Mouse (Mus musculus) regulatory T cell (primary cell): ENCODE measurements around the gene Cpn2.

Source experiments
- in situ Hi-C: fragments of 300-600 bp; cut with MboI, MseI; formaldehyde crosslinking; loops from one replicate; pipeline ENCODE4 v1.15.1; 2025; ENCODE audit warnings: high pct_unique_total_duplicates

Cpn2 gene

DNA sequence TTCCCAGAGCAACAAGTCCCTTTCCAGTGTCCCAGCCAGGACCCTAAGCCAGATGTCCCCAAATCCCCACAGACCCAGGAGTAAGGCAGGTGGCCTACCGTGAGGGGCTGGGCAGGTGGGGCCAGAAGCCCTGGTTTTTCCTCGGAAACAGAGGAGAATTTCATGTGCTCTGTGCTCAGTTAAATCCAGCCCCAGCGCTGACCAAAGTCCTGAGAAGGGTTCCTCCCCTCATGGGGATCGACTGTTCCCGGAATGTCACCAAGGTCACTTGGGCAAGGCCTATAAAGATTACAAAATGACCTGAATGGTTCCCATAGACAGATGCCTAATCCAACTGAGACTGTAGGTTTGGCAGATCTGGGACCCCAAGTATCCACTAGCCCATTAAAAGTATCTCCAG is at the start of gene Cpn2:
Cpn2 (minus strand) TSS at position 141 of the 400 bp plus-strand sequence.
- in situ Hi-C loops, result loop anchor here (25.0 kb wide), 1 partner anchor 1430 kb away; no protein-coding TSS in a partner anchor

DNA sequence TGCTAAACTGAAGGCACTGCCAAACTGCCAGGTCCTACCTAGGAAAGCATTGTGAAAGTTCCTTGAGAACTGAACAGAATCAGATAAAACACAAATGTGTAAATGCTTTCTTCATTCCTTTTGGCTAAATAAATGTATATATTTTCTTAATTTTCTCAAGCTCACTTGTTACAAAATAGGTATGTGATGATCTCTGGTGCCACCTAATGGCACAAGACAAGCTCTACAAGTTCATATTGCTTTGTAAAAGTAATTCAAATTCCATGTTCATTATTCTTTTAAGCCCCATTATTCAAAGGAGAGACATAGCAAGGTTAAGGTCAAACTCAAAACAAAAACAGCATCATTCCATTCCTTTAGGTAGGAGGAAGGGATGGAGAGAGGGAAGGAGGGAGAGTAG is 46.9 kb upstream of the Cpn2 start:
- in situ Hi-C loops, result no loop called here

DNA sequence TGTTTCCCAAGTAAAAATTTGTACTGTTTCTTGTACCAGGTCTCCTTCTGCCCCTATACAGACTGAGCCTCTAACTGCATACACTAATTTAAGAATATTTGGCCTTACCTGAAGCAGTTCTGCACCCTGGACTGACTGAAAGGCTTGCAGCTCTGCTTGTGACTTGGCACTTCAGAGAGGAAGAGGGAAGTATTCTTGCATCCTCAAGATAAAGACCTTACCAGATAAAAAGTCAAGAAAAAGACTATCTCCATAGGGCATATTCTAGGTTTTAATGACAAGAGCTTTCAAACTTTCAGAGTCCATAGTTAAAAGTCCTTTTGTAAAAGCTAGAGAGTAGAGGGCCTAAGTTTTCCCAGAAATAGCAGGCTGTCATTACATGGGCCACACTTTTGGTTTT is 43.3 kb upstream of the Cpn2 start, which contains the start of gene Gp5:
Gp5 (minus strand) TSS at position 133 of the 400 bp plus-strand sequence.
- in situ Hi-C loops, result no loop called here

DNA sequence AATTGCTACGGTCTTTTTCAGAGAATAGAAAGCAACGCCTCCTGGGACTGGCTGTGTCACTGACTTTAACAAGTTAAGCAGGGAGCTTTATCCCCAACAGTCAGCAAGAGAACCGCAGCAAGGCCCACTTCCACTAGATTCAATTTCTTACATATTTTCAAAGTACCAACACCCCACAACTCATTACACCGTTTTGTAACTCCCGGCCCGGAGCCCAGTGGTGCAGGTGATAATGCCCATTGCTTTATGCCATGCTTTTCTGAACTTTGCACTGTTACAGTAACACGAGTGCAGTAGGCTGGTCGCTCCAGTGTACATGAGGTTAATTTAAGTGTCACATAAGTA is 42.8 kb upstream of the Cpn2 start:
- in situ Hi-C loops, result no loop called here

DNA sequence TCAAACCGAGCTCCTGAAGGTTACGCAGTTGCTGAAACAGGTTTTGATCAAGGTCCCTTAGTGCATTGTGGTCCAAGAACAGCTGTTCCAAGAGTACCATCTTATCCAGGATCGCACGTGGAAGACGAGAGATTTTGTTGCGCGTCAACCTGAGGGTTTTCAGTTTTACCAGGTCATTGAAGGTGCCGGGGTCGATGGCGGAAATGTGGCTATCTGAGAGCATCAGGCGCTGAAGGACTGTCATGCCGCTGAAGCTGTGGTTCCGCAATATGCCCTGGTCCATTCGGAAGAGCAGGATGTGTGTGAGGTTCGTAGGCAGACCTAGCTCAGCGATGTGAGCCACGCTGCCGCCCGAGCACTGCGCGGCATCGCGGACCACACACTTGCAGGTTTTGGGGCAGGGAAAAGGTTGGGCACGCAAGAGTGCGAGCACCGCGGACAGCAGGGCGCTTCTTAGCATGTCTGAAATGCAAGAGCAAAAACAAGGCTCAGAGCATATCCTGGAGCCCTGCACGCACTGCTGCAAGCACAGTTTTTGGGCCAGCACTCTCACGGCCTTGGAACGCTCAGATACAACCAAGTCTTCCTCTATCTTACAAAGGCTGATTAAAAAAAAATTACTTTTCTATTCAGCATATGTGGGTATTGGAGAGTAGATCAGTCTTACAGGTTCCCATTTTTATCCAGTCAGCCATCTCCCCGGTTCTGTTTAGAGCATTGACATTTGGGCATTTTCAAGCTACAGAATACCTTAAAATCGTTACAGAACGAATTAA is 42.3 kb upstream of the Cpn2 start:
- in situ Hi-C loops, result no loop called here

DNA sequence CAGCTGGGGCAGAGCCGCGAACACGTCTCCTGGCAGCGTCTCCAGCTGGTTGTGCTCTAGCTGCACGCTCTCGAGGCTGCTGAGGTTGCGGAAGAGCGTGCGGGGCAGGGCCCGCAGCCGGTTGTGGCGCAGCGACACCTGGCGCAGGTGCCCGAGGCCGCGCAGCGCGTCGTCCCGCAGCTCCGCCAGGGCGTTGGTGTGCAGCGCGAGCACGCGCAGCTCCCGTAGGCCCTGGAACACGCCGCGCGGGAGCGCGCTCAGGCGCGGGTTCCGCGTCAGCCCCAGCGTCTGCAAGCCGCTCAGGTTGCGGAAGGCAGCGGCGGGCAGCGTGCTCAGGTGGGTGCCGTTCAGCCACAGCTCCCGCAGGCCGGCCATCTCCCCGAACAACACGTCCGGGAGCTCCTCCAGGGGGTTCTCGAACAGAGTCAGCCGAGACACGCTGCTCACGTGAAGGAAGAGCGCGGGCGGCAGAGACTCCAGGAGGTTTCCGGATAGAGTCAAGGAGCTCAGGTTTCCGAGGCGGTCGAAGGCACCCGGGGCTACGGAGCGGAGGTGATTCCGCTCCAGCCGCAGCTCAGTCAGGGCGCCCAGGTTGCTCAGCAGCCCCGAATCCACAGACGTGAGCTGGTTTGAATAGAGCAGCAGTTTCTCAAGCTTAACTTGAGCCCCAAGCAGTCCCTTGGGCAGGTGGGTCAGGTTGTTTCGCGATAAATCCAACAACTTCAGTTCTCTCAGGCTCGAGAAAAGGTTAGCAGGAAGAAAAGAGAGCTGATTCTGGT is 41.5 kb upstream of the Cpn2 start:
- in situ Hi-C loops, result no loop called here

DNA sequence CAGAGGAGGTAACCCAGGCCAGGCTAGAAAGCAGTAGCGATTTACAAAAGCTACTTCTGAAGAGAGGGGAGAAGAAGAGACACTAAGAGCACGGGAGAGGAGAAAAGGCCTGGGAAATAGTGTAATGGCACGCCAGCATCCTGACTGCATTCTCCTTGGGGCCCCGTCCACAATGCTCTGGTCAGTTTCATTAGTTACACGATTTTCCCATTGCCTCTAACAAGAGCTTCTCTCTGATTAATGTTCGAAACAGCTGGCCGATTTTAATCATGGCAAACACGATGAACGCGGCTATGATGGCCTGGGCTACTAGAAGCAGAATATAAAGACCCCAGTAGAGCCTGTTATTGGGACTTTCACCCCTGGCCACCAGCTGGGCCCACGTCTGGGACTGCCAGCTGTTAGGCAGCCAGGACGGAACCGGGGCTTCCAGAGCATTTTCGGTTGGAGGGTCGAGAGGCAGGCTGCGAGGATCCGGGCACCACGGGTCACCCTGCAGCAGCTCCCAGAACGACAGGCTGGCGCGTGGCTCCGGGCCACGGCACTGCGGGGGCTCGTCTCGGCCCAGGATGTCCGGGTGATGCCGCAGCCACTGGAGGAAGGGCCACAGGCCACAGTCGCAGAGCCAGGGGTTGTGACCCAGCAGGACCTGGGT is 40.8 kb upstream of the Cpn2 start:
- in situ Hi-C loops, result no loop called here

DNA sequence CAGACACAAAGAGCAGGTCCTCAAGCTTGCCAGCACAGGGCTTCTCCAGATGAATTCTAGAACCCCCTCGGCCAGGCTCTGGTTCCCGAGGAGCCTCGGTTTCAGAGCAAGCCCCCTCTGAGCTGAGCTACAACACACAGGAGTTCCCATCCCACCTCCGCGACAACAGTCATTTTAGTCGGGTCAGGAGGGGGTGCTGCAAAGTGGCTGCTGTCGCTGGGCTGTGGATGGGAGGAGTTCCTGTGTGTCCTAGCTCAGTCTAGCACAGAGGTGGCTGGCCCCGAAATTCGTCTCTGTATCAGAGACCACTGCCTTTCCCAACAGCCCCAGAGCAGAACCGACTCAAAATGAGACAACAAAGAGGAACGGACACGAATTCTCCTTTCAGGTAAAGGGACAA is 40.0 kb upstream of the Cpn2 start:
- in situ Hi-C loops, result no loop called here

DNA sequence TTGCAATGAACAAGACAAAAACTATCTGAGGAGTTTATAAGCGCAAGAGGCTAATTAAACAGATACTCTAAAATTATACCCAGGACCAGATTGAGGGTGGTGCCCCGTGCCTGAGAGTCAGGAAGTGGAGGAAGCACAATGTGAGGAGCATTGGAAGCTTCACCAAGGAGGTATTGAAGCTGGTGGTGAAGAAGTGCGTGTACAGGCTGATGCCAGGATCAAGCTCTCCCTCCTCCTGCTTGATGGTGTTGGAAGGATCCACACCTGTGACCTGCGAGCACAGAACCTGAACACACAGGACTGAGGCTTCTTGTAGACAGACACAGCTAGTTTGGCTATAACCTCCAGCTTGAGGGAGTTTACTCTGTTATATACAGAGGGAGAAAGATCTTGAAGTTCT is 38.8 kb upstream of the Cpn2 start:
- in situ Hi-C loops, result no loop called here

DNA sequence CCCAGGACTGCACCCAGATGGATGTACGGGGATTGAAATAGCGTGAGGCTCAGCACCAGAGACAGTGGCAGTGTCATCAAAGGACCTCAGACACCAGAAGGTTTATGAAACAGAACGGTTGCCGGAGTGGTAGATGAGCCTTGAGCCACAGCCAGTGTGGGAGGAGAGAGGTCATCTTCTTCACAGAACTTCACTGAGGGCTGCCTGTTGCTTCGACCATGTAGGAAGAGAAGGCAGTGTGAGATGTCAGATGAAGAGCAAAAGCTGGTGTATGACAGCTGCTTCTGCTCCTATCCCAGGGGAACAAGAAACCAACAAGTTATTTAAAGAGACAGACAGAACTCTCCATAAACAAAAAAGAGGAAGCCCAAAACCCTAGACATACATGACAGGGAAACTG is 36.9 kb upstream of the Cpn2 start:
- in situ Hi-C loops, result no loop called here

DNA sequence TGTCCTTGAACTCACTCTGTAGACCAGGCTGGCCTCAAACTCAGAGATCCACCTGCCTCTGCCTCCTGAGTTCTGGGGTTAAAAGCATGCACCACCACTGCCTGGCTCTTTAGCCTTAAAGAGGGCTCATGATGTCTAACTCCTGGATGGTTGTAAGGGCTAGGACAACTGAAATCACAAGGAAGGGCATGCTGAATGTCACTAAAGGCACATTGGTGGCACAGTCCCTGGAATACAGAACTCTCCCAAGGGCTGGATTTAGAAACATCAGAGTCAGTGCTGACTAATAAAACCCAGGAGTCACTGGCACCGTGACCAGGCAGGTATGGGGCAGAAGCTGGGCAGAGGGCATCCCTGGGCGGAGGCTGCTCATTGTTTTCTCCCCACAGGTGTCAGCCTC is 36.1 kb upstream of the Cpn2 start:
- in situ Hi-C loops, result no loop called here

DNA sequence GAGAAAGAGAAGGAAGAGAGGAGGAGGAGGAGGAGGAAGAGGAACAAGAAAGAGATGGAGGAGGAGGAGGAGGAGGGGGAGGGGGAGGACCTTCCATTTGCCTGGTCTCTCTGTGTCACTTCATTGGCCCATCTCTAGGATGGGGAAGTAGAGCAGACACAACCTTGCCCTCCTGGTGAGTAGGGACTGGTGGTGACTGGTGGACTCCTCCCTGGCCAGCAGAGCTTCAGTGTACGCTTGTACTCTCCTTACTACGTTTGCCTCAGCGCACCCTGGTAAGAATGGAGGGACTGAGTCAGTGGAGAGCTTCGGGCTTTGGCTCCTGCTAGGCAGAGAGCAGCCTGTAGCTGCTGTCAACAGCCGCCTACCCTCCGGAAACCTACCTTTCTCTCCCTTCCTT is 35.4 kb upstream of the Cpn2 start:
- in situ Hi-C loops, result no loop called here

DNA sequence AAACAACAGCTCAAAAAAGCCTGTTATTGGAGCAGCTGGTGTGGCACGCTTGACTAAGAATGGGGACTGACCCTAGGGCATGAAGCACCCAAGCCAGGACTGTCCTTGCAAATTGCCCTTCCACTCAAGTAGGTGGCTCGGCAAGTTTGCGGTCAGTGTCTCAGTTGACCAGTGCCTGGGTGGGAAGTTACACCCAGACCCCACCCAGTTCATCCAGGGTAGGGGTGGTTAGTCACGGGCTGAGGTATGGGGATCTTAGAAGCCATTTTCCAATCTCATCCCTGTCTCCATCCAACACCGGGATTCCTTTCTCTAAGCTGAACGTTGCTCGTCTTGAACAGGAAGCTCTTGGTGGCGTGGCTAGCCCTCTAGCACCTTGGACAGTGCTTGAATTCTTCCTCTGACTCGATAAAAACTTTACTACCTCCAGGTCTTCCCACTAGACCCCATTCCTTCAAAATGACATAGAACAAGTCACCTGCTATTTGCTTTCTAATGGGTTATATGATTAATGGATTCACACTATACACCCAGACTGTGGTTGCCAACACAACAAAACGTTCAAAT is 32.5 kb upstream of the Cpn2 start:
- in situ Hi-C loops, result no loop called here

DNA sequence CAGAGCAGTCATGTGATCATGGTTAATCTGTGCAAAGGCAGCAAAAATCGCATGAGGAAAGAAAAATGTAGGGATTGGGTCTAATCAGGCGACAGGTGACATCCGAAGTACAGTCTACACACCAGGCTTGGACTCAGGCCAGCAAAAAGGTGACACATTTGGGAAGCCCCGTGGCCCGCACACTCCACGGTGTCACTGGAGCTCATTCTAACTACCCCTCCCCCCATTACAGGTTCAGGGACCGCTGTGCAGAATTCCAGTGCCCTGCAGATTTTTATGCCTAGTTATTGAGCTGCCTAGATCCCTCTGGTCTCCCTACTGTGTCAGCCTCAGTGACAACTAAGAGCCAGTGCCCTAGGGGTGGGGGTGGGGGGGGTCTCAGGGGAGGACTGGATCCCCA is 30.2 kb upstream of the Cpn2 start:
- in situ Hi-C loops, result no loop called here

DNA sequence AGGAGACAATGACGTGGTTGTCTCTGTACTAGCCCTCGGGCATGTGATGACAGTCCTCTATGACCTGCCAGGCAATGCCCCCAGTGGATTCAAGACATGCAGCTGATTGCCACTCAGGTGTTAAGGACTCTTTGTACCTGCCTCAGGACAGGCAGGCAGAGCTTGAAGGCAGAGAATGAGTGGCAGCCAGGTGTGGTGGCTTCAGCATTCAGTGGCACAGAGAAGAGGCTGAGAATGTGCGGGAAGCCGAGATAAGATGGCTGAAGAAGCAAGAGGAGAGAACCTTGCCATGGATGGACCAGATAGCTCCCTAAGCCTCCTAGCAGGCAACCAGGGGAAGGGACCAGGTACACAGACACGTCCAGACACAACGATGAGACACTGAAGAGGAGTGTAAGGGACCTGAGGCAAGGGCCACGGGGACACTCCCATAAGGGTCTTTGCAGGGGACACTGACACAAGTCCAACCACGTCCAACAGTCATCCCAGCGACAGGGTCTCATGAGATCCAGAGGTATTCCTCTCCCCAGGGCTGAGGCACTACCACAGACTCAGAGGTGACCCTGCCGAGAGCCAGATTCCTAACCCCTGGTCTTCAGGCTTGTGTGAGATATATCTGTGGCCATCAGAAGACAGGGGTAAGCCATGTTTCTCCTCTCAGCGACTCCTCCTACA is 29.4 kb upstream of the Cpn2 start:
- in situ Hi-C loops, result no loop called here

DNA sequence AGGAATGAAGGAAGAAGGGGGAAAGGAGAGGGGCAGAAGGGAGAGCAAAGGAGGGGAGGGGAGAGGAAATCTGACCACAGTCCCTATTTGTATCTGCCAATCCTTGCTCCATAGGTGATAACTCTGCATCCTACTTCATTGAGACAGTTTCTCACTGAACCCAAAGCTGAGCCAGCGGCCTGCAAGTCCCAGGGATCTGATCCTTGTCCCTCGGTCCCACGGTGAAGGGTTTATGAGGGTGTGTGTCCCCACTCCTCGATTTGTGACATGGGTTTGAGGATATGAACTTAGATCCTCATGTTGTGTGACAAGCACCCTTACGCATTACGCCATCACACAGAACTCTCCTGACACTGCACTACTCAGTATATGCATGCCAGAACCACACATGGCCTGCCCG is 27.8 kb upstream of the Cpn2 start:
- in situ Hi-C loops, result no loop called here

DNA sequence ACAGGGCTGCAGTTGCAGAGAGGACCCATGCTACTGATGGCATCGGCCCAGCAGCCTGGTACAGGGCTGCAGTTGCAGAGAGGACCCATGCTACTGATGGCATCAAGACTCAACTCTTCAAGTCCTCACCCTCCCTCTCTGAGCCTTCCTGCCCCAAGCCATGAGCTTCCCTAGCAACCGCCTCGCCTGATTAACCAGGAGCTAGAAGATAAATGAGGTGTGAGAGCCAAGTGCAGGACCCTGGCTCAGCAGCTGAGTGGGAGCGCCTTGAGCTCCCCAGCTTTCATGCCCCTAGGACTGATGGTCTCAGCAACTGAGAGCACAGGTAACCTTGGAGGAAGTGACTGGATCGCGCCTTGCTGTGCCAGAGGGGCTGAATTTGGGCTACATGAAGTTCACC is 23.1 kb upstream of the Cpn2 start:
- in situ Hi-C loops, result no loop called here

DNA sequence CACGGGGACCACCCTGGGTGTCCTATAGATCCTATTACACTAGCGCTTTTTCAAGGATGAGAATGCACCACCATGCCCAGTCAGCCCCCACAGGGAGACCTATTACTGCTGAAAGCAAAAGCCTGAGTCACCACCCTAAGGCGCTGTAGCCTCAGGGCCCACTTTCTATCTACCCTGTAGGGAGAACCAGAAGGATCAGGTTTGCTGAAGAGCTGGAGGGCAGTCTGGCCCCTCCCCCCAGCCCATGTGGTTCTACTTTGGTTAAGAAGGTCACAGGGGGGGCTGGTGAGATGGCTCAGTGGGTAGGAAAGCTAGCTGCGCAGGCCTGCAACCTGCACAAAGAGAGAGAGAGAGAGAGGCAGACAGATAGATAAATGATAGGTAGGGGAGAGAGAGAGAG is 18.4 kb upstream of the Cpn2 start:
- in situ Hi-C loops, result no loop called here

DNA sequence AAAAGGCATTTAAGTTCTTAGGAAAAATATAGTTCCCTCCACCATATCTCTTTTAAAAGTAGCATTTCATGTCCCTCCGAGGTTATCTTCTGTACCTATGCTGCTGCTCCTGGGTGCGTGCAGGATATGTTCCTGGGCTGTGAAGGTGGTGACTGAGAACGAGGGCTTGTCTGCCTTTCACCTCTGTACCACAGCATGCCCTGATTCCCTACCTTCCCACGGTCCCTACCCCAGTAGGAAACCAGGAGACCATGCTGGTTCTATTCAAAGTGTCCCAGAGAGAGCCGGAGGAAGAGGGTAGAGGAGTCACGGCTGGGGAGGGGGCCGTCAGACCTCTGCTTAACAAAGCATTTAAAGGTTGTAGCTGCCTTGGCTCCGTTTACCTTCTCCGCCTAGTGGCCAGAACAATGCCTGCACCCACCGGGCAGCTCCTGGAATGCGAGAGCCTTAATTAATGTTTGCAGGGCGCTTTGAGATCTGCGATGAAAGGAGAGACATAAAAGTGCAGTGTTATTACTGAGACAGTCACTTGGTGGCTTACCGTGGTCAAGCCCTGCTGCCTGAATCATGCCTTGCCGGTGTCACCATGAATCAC is 16.5 kb upstream of the Cpn2 start:
- in situ Hi-C loops, result no loop called here

DNA sequence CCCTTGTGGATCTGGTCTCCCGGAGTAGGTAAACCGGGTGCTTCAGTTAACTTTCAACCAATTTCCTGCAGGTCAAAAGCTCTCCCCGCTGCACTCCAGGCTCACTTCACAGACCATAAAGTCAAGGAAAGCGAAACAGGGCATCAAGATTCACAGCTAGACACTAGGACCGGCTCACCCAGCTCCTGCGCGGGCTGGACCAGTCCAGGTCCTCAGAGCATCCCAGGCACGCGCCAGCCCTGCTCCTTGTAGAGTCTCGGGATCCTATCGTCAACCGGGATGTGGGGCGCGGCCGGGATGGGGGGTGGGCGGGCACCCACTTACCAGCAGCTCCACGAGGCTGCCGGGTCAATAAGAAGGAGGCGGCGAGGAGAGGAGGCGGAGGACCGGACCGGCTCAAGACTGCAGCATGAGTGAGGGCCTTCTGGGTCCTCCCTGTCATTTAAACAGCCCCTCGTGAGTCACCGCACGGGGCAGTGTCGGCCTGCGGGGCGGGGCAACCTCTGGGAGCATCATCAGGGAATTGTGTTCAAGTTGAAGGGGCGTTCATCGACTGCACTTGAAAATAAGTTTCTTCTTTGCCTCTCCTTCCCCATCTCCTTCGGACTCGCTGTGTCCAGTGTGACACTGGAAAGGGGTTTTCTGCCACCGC is 15.7 kb upstream of the Cpn2 start, which contains the start of gene Lrrc15:
Lrrc15 (minus strand) TSS at position 413 of the 652 bp plus-strand sequence.
- in situ Hi-C loops, result no loop called here
